Comparison of ENCODE assay signal across 8 mouse cellular contexts in the genomic region with DNA sequence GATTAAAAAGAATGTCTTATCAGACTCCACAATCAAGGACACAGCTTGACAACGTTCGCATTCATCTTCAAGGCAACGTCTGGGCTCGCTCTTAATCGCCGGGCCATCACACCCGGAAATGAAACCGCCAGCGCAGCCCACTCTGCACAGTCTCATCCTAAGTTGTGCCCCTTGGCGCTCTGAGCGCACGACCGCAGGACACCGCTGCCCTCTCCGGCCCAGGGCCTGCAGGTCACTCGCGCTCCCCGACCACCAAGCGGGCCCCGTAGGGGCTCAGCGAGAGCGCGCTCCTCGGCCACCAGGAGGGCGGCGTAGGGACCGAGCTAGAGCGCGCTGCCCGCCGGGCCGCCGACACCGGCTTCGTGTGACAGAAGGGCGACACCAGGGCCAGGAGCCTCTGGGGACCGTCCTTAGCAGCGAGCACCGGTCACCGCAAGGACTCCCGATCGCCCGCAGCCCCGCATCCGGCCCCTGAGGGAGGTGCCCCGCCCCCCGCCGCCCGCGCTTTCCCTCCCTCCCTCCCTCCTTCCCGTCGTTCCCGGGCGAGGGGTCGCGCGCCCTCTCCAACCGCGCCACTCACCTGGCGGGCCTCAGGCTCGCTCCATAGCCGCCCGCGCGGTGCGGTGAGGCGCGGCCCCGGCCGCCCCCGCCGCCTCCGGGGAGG. TPM values are rescaled to one million over a fixed set of nuclear protein-coding genes. Genes with fewer than 3 reads are reported as not detected.
DNase-seq lines count a peak whose midpoint lies in the region; ATAC-seq and TF ChIP-seq lines count a peak whose summit lies in the region.

No protein-coding gene starts in this region.

- peaks cover 3% of the 10 kb centered on the region for H3K79me2 ChIP-seq in liver, adult 2 months (ENCODE audit: control insufficient read depth, insufficient read depth, low read length)

- no peak for TF ChIP-seq POLR2A in cerebellum, adult 2 months (IDR thresholded peaks at IDR 0.05; ENCODE audit: borderline replicate concordance, insufficient read depth, low read length)
- no peak for TF ChIP-seq POLR2A in liver, adult 2 months (IDR thresholded peaks at IDR 0.05; ENCODE audit: extremely low read depth, insufficient read depth, low read length)

- no peaks in the 10 kb centered on the region for H3K9me3 ChIP-seq in hindbrain, embryonic 16.5 days (ENCODE audit: control insufficient read depth, low read length)
- H3K9me3 ChIP-seq in midbrain, embryonic 16.5 days (replicated peaks; ENCODE audit: control insufficient read depth, low read length, poor library complexity, severe bottlenecking) = no peaks in the 10 kb centered on the region

- H3K4me3 ChIP-seq in cerebellum, adult 2 months (replicated peaks; ENCODE audit: insufficient read depth, low read depth, low read length) = peak overlapping the region; percentile 64
- peak overlapping the region; percentile 96 for H3K4me3 ChIP-seq in hindbrain, embryonic 16.5 days (ENCODE audit: low read length)
- H3K4me3 ChIP-seq in liver, adult 2 months (ENCODE audit: insufficient read depth, low read depth, low read length) = peak overlapping the region; percentile 85
- H3K4me3 ChIP-seq in midbrain, embryonic 16.5 days (ENCODE audit: low read depth, low read length) = peak overlapping the region; percentile 94

- peak overlapping the region; percentile 92 for H3K9ac ChIP-seq in hindbrain, embryonic 16.5 days (ENCODE audit: low read depth, low read length)
- peak overlapping the region; percentile 96 for H3K9ac ChIP-seq in liver, adult 2 months (ENCODE audit: low read depth, low read length)
- H3K9ac ChIP-seq in midbrain, embryonic 16.5 days (ENCODE audit: low read depth, low read length) = peak overlapping the region; percentile 82

- whole genome bisulfite sequencing in cerebellum, adult 2 months = 1% methylated on average over 66 of the region's 73 CpGs
- under 1% methylated on average over 35 of the region's 73 CpGs for WGBS in hindbrain, embryonic 16.5 days
- under 1% methylated on average over 70 of the region's 73 CpGs for WGBS in liver, adult 2 months
- under 1% methylated on average over 50 of the region's 73 CpGs for WGBS in midbrain, embryonic 16.5 days

- H3K27me3 ChIP-seq in cerebellum, adult 2 months (ENCODE audit: control insufficient read depth, insufficient read depth, low read length) = no peaks in the 10 kb centered on the region
- H3K27me3 ChIP-seq in hindbrain, embryonic 16.5 days (replicated peaks; ENCODE audit: control insufficient read depth, insufficient read depth, low read length) = no peaks in the 10 kb centered on the region; the same call in 1 of the 2 replicates
- no peaks in the 10 kb centered on the region for H3K27me3 ChIP-seq in liver, adult 2 months (ENCODE audit: control insufficient read depth, insufficient read depth, low read length)
- H3K27me3 ChIP-seq in midbrain, embryonic 16.5 days (ENCODE audit: control insufficient read depth, insufficient read depth, low read depth, low read length) = 0 out of 2 replicates have a peak, but pooled peaks cover 3% of the 10 kb centered on the region

- peak overlapping the region; percentile 64; the same call in 1 of the 2 replicates for H3K27ac ChIP-seq in cerebellum, adult 2 months (ENCODE audit: insufficient read depth, low read length)
- H3K27ac ChIP-seq in hindbrain, embryonic 16.5 days (ENCODE audit: low read depth, low read length) = peak overlapping the region; percentile 96
- peak overlapping the region; percentile 90 for H3K27ac ChIP-seq in liver, adult 2 months (replicated peaks; ENCODE audit: insufficient read depth, low read depth, low read length)
- H3K27ac ChIP-seq in midbrain, embryonic 16.5 days (ENCODE audit: low read length) = peak overlapping the region; percentile 95

- peak; percentile 90 for ATAC-seq in hindbrain, embryonic 16.5 days
- peak; percentile 86 for ATAC-seq in midbrain, embryonic 16.5 days

- H3K4me2 ChIP-seq in hindbrain, embryonic 16.5 days (ENCODE audit: low read length) = peak overlapping the region; percentile 72
- peak overlapping the region; percentile 73 for H3K4me2 ChIP-seq in midbrain, embryonic 16.5 days (ENCODE audit: low read length)

- H3K36me3 ChIP-seq in hindbrain, embryonic 16.5 days (ENCODE audit: control insufficient read depth, insufficient read depth, low read length) = no peaks in the 10 kb centered on the region
- H3K36me3 ChIP-seq in liver, adult 2 months (ENCODE audit: control insufficient read depth, insufficient read depth, low read length) = no peaks in the 10 kb centered on the region
- H3K36me3 ChIP-seq in midbrain, embryonic 16.5 days (ENCODE audit: control insufficient read depth, insufficient read depth, low read length) = 0 out of 2 replicates have a peak, but pooled peaks cover 3% of the 10 kb centered on the region

- no peaks in the 10 kb centered on the region for H3K4me1 ChIP-seq in cerebellum, adult 2 months (ENCODE audit: control insufficient read depth, insufficient read depth, low read length)
- peaks cover 8% of the 10 kb centered on the region for H3K4me1 ChIP-seq in hindbrain, embryonic 16.5 days (ENCODE audit: control insufficient read depth, insufficient read depth, low read depth, low read length)
- H3K4me1 ChIP-seq in liver, adult 2 months (ENCODE audit: control insufficient read depth, insufficient read depth, low read length) = peaks cover 3% of the 10 kb centered on the region; the same call in 1 of the 2 replicates
- peaks cover 12% of the 10 kb centered on the region for H3K4me1 ChIP-seq in midbrain, embryonic 16.5 days (ENCODE audit: control insufficient read depth, insufficient read depth, low read length)

- no peak for TF ChIP-seq CTCF in cerebellum, adult 2 months (IDR thresholded peaks at IDR 0.05; ENCODE audit: borderline replicate concordance, insufficient read depth, low read depth, low read length)
- no peak for TF ChIP-seq CTCF in liver, adult 2 months (IDR thresholded peaks at IDR 0.05; ENCODE audit: low read depth, low read length)

- peak; percentile 82 for DNase-seq in thymus, postnatal 4 days
- no peak for DNase-seq in thymus, postnatal 10 days (ENCODE audit: low spot score in 2 of 2)
- DNase-seq in cerebellum, adult 2 months = no peak
- DNase-seq in frontal cortex, postnatal 14 days (ENCODE audit: low spot score in 2 of 2) = peak; percentile 25 to 34
- peak; percentile 33 for DNase-seq in liver, adult 2 months (ENCODE audit: extremely low read depth, low read depth, low spot score)
- peak; percentile 64 to 84 for DNase-seq in spleen, postnatal 4 days (ENCODE audit: low spot score in 2 of 2)

RNA-seq across cellular contexts. Expression of a gene that starts 0.5 kb away (rescaled TPM):
- 47.0 and 48.8 TPM in 2 replicates for polyA plus RNA-seq in cerebellum, adult 2 months (2012; rRNA removed)
- 23.9 and 32.1 TPM in 2 replicates for polyA plus RNA-seq in hindbrain, embryonic 16.5 days (2015; fragmentation: Nextera tagmentation; extraction: Ambion mirVana)
- 11.2 and 11.4 TPM in 2 replicates for total RNA-seq in liver, adult 2 months (2014; rRNA removed)
- 6.8 and 8.0 TPM in 2 replicates for polyA plus RNA-seq in liver, adult 2 months (2012; rRNA removed)
- 34.4 and 34.5 TPM in 2 replicates for polyA plus RNA-seq in midbrain, embryonic 16.5 days (2015; fragmentation: Nextera tagmentation; extraction: Ambion mirVana)

RNA-seq across cellular contexts. Expression of a gene that starts 44.3 kb away (rescaled TPM):
- 6.1 and 6.5 TPM in 2 replicates for polyA plus RNA-seq in cerebellum, adult 2 months (2012; rRNA removed)
- 4.8 and 5.2 TPM in 2 replicates for polyA plus RNA-seq in hindbrain, embryonic 16.5 days (2015; fragmentation: Nextera tagmentation; extraction: Ambion mirVana)
- total RNA-seq in liver, adult 2 months (2014; rRNA removed) = 3.9 and 4.6 TPM in 2 replicates
- polyA plus RNA-seq in liver, adult 2 months (2012; rRNA removed) = 4.4 and 9.3 TPM in 2 replicates
- polyA plus RNA-seq in midbrain, embryonic 16.5 days (2015; fragmentation: Nextera tagmentation; extraction: Ambion mirVana) = 2.9 and 3.1 TPM in 2 replicates

Comparison
In these comparisons a context has a peak if more than half of its experiments do, and no peak if none do; other contexts are left out.
1. DNase-seq: peak in thymus, postnatal 4 days (single experiment), frontal cortex, postnatal 14 days (2 of 2), liver, adult 2 months (single experiment) and spleen, postnatal 4 days (2 of 2); none in thymus, postnatal 10 days (0 of 2) and cerebellum, adult 2 months (0 of 2).
2. Peak in every context shown above with its lines, with median percentiles within 50 percentile points of each other: H3K27ac ChIP-seq, H3K4me3 ChIP-seq and H3K9ac ChIP-seq.